Mouse (Mus musculus) frontal cortex, postnatal 14 days (tissue): ENCODE results near the gene Gm49369.

Experiments
- DNase-seq, 2 experiments: peaks; one replicate each; pipeline ENCODE4 v3.0.0; 2022; ENCODE audit warnings: low spot score in 2 of 2

Gene Gm49369

DNA sequence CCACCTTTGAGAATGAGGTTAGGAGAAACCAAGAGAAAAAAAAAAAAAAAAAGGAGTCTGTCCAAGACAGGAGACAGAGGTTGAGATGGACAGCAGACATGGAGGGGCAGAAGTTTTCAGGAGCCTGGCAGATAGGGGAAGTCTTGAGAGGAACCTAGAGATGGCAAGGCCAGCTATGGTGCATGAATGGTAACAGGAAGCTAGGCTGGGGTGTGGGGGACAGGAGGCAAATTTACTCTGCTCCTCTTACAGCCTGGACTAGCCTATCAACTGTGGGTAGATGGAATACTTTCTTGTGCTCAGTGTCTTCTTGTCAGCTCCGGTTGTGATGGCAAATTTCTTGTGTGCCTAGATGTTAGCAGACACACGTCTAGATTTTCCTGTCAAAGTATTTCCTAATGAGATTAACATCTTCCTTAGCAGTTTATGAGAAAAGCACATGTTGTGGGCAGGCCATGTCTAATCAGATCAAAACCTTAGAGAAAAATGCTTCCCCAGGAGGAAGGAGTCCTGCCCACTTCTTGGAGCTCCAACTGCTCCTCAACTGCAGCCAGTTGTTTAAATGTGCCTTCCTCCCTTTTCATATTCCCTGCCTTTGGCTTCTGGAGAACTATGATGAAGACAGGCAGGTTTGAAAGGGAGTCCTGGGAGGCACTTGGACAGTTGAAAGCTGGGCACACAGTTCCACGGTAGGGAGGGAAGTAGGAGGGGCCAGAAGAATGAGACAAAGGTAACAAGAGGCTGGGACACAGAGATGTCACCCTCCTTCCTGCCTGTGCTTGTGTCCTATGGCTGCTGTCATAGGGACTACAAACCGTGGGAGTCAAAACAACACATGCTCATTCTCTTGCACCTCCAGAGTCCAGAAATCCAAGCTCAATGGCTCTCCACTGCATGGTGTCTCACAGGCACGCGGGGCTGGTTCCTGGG, 12.1 kb upstream of the Gm49369 start:
- DNase-seq, result no peak

DNA sequence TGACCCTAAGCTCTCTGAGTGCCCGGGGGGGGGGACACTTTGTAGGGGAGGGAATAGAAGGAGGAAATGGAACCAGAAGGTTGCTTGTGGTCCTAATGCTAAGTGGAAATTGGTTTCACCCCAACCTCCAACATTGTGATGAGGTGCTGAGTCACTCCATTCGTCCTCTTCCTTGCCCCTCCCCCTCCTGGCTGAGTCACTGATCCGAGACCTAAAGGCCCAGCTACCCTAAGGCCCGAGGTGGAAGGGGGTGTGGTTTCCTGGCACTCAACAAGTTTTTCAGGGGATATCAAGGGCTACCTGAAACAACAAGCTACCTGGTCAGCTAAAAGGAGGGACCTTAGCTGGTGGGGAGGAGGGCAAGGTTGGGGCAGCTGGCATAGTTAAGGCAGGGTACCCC, 10.7 kb upstream of the Gm49369 start:
- no peak for DNase-seq

DNA sequence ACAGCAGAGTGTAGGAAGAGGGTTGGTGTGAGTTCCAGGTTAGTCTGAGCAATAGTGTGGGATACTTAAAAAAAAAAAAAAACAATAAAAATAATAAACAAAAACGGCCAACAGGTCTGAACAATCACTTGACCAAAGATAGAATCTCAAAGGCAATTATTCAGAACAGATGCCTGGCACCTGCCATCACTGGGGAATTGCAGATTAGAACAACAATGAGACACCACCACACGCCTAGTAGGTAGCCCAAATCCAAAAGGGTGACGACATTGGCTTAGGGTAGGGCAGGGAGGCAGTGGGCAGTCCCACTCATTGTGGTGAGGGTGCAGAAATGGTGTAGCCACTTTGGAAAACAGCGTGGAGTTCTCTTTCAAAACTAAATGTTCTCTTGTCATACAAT, 9.1 kb upstream of the Gm49369 start:
- DNase-seq, result no peak

DNA sequence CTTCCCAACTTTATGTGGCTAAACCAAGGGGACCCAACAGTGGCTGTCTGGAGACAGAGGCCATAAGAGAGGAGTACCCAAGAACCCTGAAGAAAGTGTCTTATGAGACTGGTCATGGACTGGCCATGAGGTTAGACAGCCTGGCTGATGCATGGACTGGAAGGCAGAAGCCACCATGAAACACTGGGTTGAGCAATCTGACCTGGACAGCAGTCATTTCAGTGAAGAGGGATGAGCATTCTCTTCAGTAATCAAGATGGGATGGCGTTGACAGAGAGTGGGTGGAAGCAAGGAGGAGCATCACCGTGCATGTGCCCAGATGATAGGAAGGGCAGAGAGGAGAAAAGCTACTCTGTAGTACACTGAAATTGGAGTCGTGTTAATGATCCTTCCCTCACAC, 8.6 kb upstream of the Gm49369 start:
- no peak for DNase-seq

DNA sequence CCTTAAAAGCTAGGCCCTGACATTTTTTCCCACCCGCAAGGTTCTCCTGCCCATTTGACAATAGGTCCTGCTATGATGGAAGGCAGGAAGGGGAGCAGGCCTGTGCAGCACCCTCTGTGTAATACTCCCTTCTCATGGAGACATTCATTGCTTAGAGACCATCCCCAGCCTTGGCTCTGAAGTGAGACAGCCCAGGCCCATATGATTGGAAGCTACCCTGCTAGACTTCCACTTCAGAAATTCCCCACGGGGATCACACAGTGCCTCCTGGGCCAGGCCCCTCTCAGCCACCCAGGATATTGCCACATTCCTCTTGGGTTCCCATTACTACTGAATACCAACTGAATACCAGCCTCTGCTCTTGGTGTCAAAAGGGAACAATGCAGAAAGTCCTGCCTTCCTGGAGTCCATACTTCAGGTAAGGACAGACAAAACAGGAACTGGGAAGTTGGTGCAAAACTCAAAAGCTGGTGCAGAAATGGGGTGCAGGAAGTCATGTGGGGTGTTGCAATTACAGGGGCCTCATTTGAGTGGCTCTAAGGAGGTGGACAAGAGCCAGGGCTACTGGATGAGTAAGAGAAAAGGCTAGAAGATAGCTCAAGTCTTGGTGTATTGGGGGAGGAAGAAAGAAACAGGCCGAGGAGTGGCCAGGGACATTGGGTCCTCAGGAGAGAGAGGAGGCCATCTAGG, 7.6 kb upstream of the Gm49369 start:
- no peak for DNase-seq

DNA sequence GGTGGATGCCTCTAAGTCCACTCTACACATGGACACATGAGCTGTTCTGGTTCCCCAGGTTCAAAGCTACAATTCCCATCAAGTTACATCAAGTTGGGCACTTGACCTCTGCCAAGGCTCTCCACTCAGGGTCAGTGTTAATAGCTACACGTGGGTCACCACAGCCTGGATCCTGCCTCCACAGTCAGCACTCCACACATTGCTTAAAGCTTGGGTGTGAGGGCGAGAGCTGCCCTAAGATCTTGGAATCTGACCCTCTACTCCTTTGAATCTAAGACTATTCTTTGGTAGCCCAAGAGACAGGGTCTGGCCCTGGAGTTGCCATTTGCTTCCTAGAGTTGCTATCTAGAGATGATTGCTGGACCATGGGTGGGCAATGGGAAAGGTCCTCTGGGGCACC, 6.3 kb upstream of the Gm49369 start:
- DNase-seq, result no peak

DNA sequence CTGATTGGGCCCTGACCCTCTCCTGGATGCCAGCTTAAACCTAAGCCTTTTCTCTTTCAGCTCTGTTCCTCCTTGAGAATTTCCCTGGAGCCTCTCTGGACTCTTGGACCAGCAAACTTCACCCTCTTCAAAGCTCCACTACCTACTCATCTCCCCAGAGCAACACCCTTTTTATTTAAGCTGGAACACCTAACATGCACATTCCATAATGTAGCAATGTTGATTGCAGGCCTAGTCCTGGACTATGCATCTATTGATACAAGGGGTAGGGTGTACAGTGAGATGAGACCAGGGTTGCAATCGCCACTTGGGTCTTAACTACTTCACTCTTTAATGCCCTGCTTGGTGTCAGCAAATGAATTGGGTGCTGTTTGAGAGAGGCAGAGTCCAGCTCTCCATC, 5.7 kb upstream of the Gm49369 start:
- DNase-seq, result no peak

DNA sequence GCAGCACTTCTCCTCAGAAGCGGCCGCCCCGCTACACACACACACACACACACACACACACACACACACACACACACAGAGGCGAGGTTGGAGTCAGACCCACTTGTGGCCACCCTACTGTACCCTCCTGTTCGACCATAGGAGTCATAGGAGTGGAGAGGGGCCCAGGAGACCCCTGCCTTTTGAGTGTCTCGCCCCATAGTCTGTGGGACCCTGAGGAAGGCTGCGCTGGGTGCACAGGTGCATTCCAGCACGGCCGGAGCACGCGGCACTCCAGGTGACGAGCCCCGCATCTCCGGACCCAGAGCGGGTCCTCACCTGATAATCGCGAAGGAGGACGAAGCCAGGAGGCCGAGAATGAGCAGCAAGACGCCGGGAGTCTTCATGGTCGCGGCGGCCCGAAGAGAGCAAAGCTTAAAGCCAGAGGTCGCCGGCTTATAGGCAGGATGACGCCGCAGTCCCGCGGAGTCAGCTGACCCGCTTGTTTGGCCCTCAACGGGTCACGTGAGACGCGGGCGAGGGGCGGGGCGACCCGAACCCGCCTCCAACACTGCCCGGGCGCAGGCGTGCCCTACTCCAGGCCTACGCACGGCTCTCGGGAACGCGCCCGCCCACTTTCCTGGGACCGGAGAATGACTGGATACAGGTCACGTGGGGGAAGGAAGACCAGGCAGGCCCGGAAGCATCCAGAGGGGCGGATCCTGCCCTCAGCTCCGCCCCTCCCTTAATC, 5.1 kb upstream of the Gm49369 start, which contains the start of gene Ctsd:
Gene Ctsd, minus strand, starts transcription at position 620 of the 730 bp plus-strand sequence.
- DNase-seq, result peak; percentile 94

DNA sequence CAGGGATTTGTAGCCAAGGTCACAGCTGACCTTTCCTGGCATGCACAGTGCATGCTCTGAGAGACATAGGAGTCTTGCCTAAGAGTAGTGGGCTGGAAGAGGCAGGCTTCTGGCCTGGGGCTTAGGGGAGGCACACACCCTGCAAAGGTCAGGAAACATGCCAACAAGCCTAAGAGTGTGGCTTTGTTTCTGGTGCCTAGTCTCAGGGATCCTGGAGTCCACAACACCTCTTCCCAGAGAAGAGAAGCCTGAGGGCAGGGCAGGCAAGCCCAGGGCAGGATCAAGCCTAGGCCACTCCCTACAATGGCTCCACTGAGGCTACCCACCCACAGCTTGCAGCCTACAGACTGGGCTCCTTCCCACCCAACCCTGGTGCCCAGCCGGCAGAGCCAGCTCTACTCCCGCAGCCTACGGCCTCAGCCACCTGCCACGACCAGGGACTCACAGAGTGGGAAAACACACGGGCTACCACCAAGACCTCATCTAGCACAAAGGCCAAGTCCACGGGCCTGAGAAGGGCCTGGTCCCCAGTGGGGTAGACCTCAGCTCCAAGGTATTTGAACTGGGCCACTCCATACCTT, 4.2 kb upstream of the Gm49369 start:
- no peak for DNase-seq

DNA sequence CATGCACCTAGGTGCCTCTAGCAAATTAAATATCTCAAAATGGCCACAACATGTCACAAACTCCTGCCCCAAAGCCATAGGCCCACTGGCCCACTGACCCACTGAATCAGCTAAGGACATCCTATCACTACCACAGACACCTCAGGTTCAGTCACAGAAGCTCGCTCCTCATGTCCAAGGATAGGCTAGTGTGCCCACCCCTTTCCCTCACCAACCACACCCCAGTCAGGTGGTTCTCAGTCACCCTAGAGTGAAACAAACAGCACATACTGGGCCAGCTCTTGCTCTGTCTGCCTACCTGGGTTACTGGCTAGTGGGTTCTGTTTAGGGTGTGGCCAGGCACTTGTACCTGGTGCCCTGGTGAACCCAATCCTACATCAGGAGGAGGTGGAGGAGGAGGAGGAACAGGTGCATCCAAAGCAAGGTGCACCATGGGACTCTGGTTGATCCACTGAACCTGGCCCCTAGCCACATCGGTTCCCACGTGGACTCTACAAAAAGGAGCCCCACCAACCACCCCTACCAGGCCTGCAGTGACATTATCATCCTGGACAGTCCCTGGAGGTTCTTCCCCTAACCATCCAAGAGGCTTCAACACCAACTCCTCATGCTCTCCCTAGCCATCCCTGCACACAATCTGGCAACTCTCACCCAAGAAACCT, 3.4 kb upstream of the Gm49369 start:
- DNase-seq, result no peak

DNA sequence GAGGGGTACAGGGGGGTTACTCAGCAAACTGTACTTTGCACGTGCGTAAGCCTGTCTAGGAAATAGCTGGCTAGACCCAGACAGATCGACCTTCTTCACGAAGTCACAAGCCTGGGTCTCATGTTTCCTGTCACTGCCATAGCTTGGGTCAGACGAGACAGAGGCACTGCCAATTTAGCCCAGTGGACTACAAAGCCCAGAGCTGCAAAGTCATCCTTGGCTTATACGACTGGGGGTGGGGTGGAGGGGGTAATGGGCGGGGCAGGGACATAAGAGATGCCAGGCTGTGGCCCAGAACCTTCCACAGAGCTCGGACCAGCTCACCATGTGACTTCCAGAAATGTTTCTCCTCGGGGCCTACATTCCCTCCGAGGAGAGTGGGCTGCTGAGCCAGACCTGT, 1.8 kb upstream of the Gm49369 start:
- no peak for DNase-seq

DNA sequence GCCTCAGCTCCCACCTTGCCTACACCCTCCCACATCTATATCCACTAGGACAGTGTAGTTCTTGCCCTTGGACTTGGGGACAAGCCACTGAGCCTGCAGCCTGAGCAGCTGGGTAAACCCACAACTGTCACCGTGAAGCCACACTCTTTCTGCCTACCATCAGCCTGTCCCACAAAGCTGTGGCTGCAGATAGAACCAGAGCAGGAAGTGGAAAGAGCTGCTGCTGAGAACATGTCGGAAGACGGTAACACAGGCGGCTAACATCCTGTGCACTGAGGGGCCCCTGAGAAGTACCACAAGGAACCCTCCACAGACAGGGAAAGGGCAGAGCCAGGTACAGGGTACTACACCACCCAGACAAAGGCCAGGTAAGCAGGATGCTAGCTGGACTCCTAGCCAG, 1.3 kb downstream of the Gm49369 start:
- no peak for DNase-seq

DNA sequence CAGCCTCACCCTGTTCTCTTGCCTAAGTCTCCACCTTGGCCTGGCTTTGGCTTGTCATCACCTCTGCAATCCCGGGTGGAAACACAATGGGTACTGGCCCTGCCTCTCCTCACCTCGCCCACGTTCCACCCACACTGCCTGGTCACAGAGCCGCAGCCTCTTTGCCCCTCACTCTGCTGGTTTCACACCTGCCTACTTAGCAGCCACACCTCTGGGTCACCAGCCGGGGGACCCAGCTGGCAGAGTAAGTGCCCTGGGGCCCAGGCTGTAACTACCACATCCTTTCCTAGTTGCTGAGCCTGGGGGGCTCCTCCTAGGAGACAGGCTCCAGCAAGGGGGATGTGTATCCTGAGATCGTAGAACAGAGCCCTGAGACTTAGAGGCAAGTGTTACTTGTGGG, 3.3 kb downstream of the Gm49369 start:
- DNase-seq, result no peak

DNA sequence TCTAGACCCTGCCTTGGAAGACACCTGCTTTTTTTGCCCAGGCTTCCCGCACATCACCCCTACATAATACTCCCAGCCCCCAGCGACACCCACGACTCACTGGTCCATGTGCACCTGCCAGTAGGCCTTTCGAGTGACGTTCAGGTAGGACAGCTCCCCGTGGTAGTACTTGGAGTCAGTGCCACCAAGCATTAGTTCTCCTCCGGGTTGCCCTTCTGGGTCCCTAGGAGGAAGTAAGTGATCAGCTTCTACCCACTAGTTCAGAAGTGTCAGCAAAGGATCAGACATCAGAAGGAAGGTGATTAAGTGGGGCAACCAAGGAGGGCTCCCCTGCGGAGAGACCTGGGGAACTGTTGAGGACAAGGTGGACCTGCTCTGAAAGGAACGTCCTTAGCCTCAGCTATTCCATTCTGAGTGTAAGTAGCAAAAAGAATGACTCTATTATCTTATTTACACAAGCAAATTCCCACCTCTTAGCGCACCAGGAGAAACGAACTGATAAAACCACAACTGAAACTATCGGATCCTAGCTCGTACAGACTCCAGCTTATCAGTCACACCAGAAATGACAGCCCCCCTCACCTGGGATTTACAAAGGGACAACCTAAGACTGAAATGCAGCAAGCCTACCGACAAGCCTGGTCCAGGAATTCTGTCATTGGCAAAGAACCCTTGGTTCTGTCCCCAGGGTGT, 5.1 kb downstream of the Gm49369 start:
- DNase-seq, result no peak

DNA sequence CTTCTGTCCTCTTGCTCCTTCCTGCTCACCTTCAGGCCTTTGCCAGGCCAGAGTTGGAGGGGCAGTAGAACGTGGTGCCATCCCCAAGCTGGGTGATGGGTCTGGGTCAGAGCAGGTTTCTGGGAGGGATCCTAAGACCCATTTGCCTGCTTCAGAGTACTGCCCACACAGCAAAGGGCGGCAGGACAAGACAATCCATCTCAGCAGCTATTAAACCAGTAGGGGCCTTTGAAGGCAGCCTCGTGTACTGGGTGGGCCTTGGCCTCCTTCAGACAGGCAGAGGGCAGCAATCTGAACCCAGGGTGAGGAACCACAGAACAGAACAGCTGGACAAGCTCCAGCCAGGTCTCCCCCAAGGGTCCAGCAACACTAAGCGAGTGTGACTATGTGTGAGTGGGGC, 6.4 kb downstream of the Gm49369 start:
- DNase-seq, result no peak

DNA sequence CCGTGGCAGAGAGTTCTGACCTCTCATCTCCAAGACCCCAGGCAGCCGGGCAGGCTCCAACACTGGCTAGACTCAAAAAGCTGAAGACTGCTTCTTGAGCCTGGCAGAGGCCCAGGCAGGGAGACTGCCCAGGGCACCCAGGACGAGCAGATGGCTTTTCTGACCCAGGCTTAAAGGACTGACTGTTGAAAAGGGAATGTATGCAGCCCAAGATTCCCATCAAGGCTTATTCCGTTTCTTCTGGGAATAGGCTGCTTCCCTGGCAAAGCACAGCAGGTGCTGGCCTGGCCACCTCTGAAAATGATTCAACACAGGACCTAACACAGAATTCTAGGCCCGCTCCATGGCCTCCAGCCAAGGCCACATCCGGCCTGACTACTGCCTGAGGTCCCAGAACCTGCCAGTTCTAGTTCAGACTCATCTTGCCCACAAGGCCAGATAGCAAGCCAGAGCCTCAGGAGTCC, 7.2 kb downstream of the Gm49369 start:
- DNase-seq, result peak in 1 of 2 experiments; percentile 40

DNA sequence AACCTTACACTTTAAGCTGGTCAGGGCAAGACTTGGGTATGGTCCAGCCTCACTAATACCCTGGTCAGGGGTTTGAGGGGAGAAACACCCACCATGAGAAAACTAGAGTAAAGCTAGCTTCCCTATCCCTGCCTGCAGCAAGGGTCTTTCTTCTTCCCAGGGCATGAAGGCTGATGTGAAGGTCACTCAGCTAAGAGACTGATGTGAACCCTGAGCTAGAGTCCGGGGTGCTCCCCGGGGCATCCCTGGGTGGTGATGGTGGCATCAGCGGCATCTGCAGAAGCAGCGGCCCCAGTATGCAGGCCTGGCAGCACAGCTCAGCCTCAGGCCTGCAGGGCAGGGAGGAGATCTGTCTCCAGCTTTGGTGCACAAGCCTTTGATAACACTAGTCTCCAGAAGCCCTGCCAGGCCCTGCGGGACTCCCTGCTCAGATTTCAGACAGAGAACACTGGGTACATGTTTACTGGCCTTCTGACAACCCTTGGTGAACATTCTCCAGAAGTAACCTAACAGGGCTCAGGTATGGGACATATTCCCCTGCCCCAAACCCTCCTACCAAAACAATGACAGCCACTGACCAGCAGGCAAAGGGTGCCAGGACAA, 8.0 kb downstream of the Gm49369 start:
- no peak for DNase-seq

DNA sequence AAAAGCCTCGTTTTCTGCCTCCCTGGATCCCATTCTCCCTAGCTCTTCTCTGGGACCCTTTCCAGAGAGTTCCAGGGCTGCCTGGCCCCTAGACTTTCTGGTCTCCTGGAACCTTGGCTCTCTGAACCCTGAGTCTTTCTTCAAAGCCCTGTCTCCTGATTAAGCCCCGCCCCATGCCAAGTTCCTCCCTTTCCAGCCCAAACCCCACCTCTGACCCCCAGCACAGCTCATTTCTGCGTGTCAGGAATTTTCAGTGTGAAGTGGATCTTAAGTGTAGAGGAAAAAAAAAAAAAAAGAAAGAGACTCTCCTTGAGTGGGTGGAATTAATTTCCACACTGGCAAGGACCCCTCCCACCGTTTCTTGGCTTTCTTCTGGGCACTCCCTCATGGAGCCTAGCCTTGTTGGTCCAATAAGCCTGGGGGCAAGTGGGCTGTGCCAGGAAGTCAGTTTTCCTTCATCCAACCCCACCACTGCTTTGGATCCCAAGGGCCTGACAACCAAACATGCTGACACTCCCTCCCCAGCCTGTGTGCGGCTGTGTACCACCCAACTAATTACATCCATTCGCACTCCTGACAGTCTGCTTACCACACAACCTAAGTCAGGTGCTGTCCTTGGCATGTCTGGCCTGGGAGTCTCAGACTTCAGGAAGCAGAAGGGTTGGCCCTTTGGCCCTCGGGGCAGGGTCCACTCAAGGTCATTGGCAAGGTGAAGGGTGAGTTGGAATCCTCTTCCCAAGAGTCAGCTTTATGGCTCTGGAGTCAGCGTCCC, 8.6 kb downstream of the Gm49369 start, which contains the start of gene Ifitm10:
Gene Ifitm10, minus strand, starts transcription at position 113 of the 772 bp plus-strand sequence.
- no peak for DNase-seq

DNA sequence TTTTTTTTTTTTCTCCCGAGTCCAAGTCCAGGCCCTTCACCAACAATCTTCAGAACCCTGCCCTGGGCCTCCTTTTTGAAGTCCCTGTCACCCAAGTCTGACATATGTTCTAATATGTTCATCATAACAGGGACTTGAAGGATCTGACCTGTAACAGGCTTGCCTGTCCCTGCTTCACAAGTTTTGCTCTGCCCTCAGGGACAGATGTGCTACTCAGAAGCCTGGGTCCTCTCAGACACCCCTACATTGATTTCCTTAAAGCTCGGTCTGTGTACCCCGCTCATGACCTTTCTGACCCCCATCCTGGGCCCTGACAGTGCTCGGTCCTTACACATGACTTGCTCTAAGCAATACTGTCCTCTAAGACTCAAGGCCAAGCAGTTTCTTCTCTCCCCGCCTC, 9.4 kb downstream of the Gm49369 start:
- no peak for DNase-seq
